Mouse (Mus musculus): ENCODE data around the gene B4galnt4. TPM values are rescaled to one million over a fixed set of nuclear protein-coding genes. Genes with fewer than 3 reads are reported as not detected.
A peak's percentile ranks its signal among the peaks of the same experiment; 100 is the strongest.
"Not testable (repeated sequence)": the region's sequence is repeated elsewhere in the genome, so short reads cannot be mapped to it uniquely, and the experiment has no call there.

The B4galnt4 gene
- 0.09 TPM in 1 of 2 replicates, not detected in the other for total RNA-seq (2014; rRNA removed)
- polyA plus RNA-seq (2012; rRNA removed) = 0.04 and 0.10 TPM in 2 replicates

GRCm38 (mm10) chr7:141060426-141061242, at the start of gene B4galnt4:
TSS of gene B4galnt4 (plus strand) at chr7:141061104.
- DNase-seq (ENCODE audit: extremely low read depth, low read depth, low spot score) = no peak
- Histone ChIP-seq H3K36me3 (ENCODE audit: control insufficient read depth, insufficient read depth, low read length) (no peaks in the 10 kb centered on the region), H3K27ac (replicated peaks; ENCODE audit: insufficient read depth, low read depth, low read length) (no peak within 1 kb of the TSS), H3K4me1 (ENCODE audit: control insufficient read depth, insufficient read depth, low read length) (peaks cover 8% of the 10 kb centered on the region), H3K9ac (ENCODE audit: low read depth, low read length) (no peak within 1 kb of the TSS), H3K27me3 (ENCODE audit: control insufficient read depth, insufficient read depth, low read length) (peaks cover 10% of the 10 kb centered on the region), H3K4me3 (ENCODE audit: insufficient read depth, low read depth, low read length) (peak within 1 kb of the TSS; percentile 33; the same call in 1 of the 2 replicates), H3K79me2 (ENCODE audit: control insufficient read depth, insufficient read depth, low read length) (no peaks in the 10 kb centered on the region)
- TF ChIP-seq POLR2A (IDR thresholded peaks at IDR 0.05; ENCODE audit: extremely low read depth, insufficient read depth, low read length) (no peak), CTCF (IDR thresholded peaks at IDR 0.05; ENCODE audit: low read depth, low read length) (no peak)
- 4% methylated on average over 72 of the region's 72 CpGs for WGBS

DNA sequence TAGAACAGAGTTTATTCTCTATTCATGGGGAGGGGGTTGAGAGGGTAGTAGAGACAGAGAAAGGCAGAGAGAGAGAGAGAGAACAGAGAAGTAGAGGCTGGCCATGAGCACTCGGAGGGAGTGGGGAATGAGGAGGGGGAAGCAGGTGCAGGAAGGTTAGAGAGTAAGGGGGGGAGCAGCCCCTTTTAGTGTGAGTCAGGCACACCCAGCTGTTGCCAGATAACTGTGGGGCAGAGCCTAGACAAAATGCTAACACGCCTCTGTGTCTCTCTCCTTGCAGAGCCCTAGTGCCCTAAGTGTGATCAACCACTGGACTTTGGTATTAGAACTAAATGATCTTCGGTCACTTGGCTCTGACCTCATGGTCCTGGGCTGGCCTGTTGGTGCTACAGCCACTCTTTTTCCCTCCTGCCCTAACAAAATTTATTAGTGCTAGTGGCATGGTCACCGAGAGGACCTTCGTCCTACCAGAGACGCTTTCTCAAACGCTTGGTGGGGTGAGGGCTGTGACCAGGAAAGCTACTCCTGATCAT, 49.6 kb upstream of the B4galnt4 start:
- H3K36me3 ChIP-seq (ENCODE audit: control insufficient read depth, insufficient read depth, low read length) = no peaks in the 10 kb centered on the region
- DNase-seq (ENCODE audit: extremely low read depth, low read depth, low spot score) = peak; percentile 94
- peak overlapping the region; percentile 80; the same call in 1 of the 2 replicates for H3K4me3 ChIP-seq (ENCODE audit: insufficient read depth, low read depth, low read length)
- H3K4me1 ChIP-seq (ENCODE audit: control insufficient read depth, insufficient read depth, low read length) = peaks cover 20% of the 10 kb centered on the region
- 36% methylated on average over 7 of the region's 7 CpGs for WGBS
- peak overlapping the region; percentile 92 for H3K27ac ChIP-seq (replicated peaks; ENCODE audit: insufficient read depth, low read depth, low read length)
- H3K27me3 ChIP-seq (ENCODE audit: control insufficient read depth, insufficient read depth, low read length) = no peaks in the 10 kb centered on the region
- peaks cover 3% of the 10 kb centered on the region; the same call in 1 of the 2 replicates for H3K79me2 ChIP-seq (ENCODE audit: control insufficient read depth, insufficient read depth, low read length)
- peak overlapping the region; percentile 60 for H3K9ac ChIP-seq (ENCODE audit: low read depth, low read length)
- TF ChIP-seq CTCF (IDR thresholded peaks at IDR 0.05; ENCODE audit: low read depth, low read length) (no peak), POLR2A (IDR thresholded peaks at IDR 0.05; ENCODE audit: extremely low read depth, insufficient read depth, low read length) (no peak)

- H3K4me1 ChIP-seq (ENCODE audit: control insufficient read depth, insufficient read depth, low read length) = peaks cover 5% of the 10 kb centered on the region; the same call in 1 of the 2 replicates
- peak; percentile 38 for DNase-seq (ENCODE audit: extremely low read depth, low read depth, low spot score)
- H3K4me3 ChIP-seq (ENCODE audit: insufficient read depth, low read depth, low read length) = no peak overlapping the region; the same call in 1 of the 2 replicates
- TF ChIP-seq CTCF (IDR thresholded peaks at IDR 0.05; ENCODE audit: low read depth, low read length) (no peak), POLR2A (IDR thresholded peaks at IDR 0.05; ENCODE audit: extremely low read depth, insufficient read depth, low read length) (no peak)
- WGBS = 86% methylated on average over 10 of the region's 10 CpGs
- 0 out of 2 replicates have a peak overlapping the region, but pooled peaks have one; percentile 4 for H3K9ac ChIP-seq (ENCODE audit: low read depth, low read length)
- no peaks in the 10 kb centered on the region for H3K27me3 ChIP-seq (ENCODE audit: control insufficient read depth, insufficient read depth, low read length)
- no peaks in the 10 kb centered on the region for H3K79me2 ChIP-seq (ENCODE audit: control insufficient read depth, insufficient read depth, low read length)
- H3K27ac ChIP-seq (replicated peaks; ENCODE audit: insufficient read depth, low read depth, low read length) = peak overlapping the region; percentile 28; the same call in 1 of the 2 replicates
- H3K36me3 ChIP-seq (ENCODE audit: control insufficient read depth, insufficient read depth, low read length) = no peaks in the 10 kb centered on the region
Measured at GRCm38 (mm10) chr7:141016707-141017697, 43.9 kb upstream of the B4galnt4 start.

GRCm38 (mm10) chr7:141017824-141018223, 43.1 kb upstream of the B4galnt4 start, which contains the start of gene Ifitm6:
TSS of gene Ifitm6 (minus strand) at chr7:141017924.
- H3K27ac ChIP-seq (replicated peaks; ENCODE audit: insufficient read depth, low read depth, low read length) = peak within 1 kb of the TSS; percentile 28; the same call in 1 of the 2 replicates

DNA sequence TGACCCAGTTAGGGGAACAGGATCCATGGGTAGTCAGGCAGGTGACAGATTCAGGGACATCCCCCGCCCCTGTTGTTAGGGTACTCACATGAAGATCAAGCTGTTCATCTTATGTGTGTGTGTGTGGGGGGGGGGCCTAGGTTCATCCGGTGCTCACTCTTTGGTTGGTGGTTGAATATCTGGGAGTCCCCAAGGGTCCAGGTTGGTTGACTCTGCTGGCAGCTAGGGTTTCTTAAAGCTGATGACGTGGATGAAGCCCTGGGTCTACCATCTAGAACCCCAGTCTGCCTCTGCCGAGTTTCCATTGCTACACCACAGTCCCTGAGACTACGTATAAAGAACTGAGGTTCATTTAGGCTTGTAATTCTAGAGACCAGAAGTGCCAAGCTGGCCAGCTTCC, 41.9 kb upstream of the B4galnt4 start:
- Histone ChIP-seq H3K36me3 (ENCODE audit: control insufficient read depth, insufficient read depth, low read length) (no peaks in the 10 kb centered on the region), H3K27me3 (ENCODE audit: control insufficient read depth, insufficient read depth, low read length) (no peaks in the 10 kb centered on the region), H3K27ac (replicated peaks; ENCODE audit: insufficient read depth, low read depth, low read length) (no peak overlapping the region), H3K79me2 (ENCODE audit: control insufficient read depth, insufficient read depth, low read length) (no peaks in the 10 kb centered on the region), H3K4me1 (ENCODE audit: control insufficient read depth, insufficient read depth, low read length) (no peaks in the 10 kb centered on the region), H3K4me3 (ENCODE audit: insufficient read depth, low read depth, low read length) (no peak overlapping the region), H3K9ac (ENCODE audit: low read depth, low read length) (no peak overlapping the region)
- TF ChIP-seq CTCF (IDR thresholded peaks at IDR 0.05; ENCODE audit: low read depth, low read length) (no peak), POLR2A (IDR thresholded peaks at IDR 0.05; ENCODE audit: extremely low read depth, insufficient read depth, low read length) (no peak)
- no peak for DNase-seq (ENCODE audit: extremely low read depth, low read depth, low spot score)
- 93% methylated on average over 5 of the region's 5 CpGs for WGBS

More at GRCm38 (mm10) chr7:141017824-141018223, 43.1 kb upstream of the B4galnt4 start, which contains the start of gene Ifitm6:
- H3K79me2 ChIP-seq (ENCODE audit: control insufficient read depth, insufficient read depth, low read length); H3K36me3 ChIP-seq (ENCODE audit: control insufficient read depth, insufficient read depth, low read length); H3K27me3 ChIP-seq (ENCODE audit: control insufficient read depth, insufficient read depth, low read length); DNase-seq (ENCODE audit: extremely low read depth, low read depth, low spot score); H3K4me1 ChIP-seq (ENCODE audit: control insufficient read depth, insufficient read depth, low read length); H3K4me3 ChIP-seq (ENCODE audit: insufficient read depth, low read depth, low read length); H3K9ac ChIP-seq (ENCODE audit: low read depth, low read length): not testable (repeated sequence)
- WGBS = 100% methylated on average over 1 of the region's 1 CpGs
